Mouse (Mus musculus) intestine, embryonic 16.5 days (tissue): Measurements from ENCODE around the gene Rnh1. TPM values are rescaled to one million over a fixed set of nuclear protein-coding genes. Genes with fewer than 3 reads are reported as not detected.

Experiments used
- ATAC-seq: fragments of 200-750 bp; cut with Nextera tagmentation; 2 replicates; pipeline ENCODE4 v1.8.0; 2017; ENCODE audit warnings: moderate TSS enrichment, moderate library complexity
- H3K27ac ChIP-seq: fragments of 300-500 bp; sonication (generic); 2 replicates; pipeline ENCODE4 v1.5.1; 2014; ENCODE audit warnings: mild to moderate bottlenecking, low read length
- H3K27me3 ChIP-seq: fragments of 300-500 bp; sonication (generic); replicated peaks from 2 replicates; pipeline ENCODE4 v1.6.1; 2014; ENCODE audit warnings: low read length, control low read depth, mixed read lengths; ENCODE audit not compliant: control insufficient read depth, insufficient read depth
- H3K36me3 ChIP-seq: fragments of 300-500 bp; sonication (generic); 2 replicates; pipeline ENCODE4 v1.6.1; 2014; ENCODE audit warnings: low read length, control low read depth; ENCODE audit not compliant: control insufficient read depth, insufficient read depth
- H3K4me1 ChIP-seq: fragments of 300-500 bp; sonication (generic); 2 replicates; pipeline ENCODE4 v1.6.1; 2014; ENCODE audit warnings: low read length, control low read depth, mixed read lengths; ENCODE audit not compliant: control insufficient read depth, insufficient read depth
- H3K4me2 ChIP-seq: fragments of 300-500 bp; sonication (generic); 2 replicates; pipeline ENCODE4 v1.6.1; 2014; ENCODE audit warnings: low read depth, low read length, control low read depth
- H3K4me3 ChIP-seq: fragments of 300-500 bp; sonication (generic); 2 replicates; pipeline ENCODE4 v1.5.1; 2014; ENCODE audit warnings: mild to moderate bottlenecking, low read length
- H3K9ac ChIP-seq: fragments of 300-500 bp; sonication (generic); 2 replicates; pipeline ENCODE4 v1.6.1; 2014; ENCODE audit warnings: low read depth, low read length
- H3K9me3 ChIP-seq: fragments of 300-500 bp; sonication (generic); 2 replicates; pipeline ENCODE4 v1.6.1; 2016; ENCODE audit warnings: low read length, control low read depth; ENCODE audit not compliant: control insufficient read depth
- WGBS: fragments of 180-500 bp; shearing (Covaris S2); extraction: QIAGEN DNeasy Blood & Tissue Kit; methylation state at CpG from one replicate; pipeline ENCODE4 v1.1.7; 2014; 5-methylcytosine and 5-hydroxymethylcytosine counted together
- polyA plus RNA-seq: library from polyadenylated mRNA; unstranded; fragments of >200 nt; fragmentation: Nextera tagmentation; extraction: Ambion mirVana; gene quantifications from 2 replicates; pipeline ENCODE4 v1.2.1, GENCODE M21; 2015

The Rnh1 gene
- polyA plus RNA-seq, 1 experiment from 2014 or later: 160 TPM

GRCm38 (mm10) chr7:141148639-141149038 is 24.0 kb downstream of the Rnh1 start:
- Histone ChIP-seq H3K27ac (no peak overlapping the region), H3K9me3 (no peaks in the 10 kb centered on the region), H3K4me1 (no peaks in the 10 kb centered on the region), H3K4me3 (no peak overlapping the region), H3K4me2 (no peak overlapping the region), H3K27me3 (no peaks in the 10 kb centered on the region), H3K36me3 (0 out of 2 replicates have a peak, but pooled peaks cover 3% of the 10 kb centered on the region), H3K9ac (no peak overlapping the region)
- no peak for ATAC-seq
- WGBS: 57% methylated on average over 4 of the region's 4 CpGs

- no peaks in the 10 kb centered on the region for H3K4me1 ChIP-seq
- H3K4me3 ChIP-seq: no peak overlapping the region
- H3K9ac ChIP-seq: no peak overlapping the region
- WGBS: 76% methylated on average over 6 of the region's 6 CpGs
- H3K36me3 ChIP-seq: 0 out of 2 replicates have a peak, but pooled peaks cover 3% of the 10 kb centered on the region
- no peaks in the 10 kb centered on the region for H3K9me3 ChIP-seq
- no peak for ATAC-seq
- no peaks in the 10 kb centered on the region for H3K27me3 ChIP-seq
- H3K27ac ChIP-seq: no peak overlapping the region
- H3K4me2 ChIP-seq: no peak overlapping the region
Measured at GRCm38 (mm10) chr7:141147044-141147443, 25.6 kb downstream of the Rnh1 start.

DNA sequence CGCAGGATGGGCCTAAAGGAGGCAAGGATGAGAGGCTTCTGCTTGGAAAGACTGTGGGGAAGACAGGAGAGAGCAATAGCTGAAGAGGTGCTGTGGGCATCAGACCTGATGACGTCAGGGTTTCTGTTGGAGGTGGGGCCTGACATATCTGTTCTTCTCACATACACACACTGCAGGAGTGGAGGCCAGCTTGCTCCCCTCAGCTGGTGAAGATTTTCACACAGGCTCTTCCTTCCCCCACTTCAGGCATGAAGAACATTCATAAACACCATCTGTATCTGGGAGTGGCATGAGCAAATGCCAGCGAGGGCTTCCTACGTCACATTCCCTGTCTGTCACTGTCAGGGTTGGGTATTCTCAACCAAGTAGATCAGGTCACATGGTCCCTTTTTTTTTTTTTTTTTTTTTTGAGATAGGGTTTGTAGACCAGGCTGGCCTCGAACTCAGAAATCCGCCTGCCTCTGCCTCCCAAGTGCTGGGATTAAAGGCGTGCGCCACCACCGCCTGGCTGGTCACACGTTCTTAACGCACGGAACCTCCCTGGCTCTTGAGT is 26.5 kb downstream of the Rnh1 start:
- Histone ChIP-seq H3K9me3 (no peaks in the 10 kb centered on the region), H3K4me1 (no peaks in the 10 kb centered on the region), H3K9ac (no peak overlapping the region), H3K4me2 (no peak overlapping the region), H3K27me3 (no peaks in the 10 kb centered on the region), H3K36me3 (no peaks in the 10 kb centered on the region), H3K4me3 (no peak overlapping the region), H3K27ac (no peak overlapping the region)
- no peak for ATAC-seq
- WGBS: 91% methylated on average over 12 of the region's 12 CpGs

- H3K36me3 ChIP-seq: no peaks in the 10 kb centered on the region
- WGBS: 87% methylated on average over 1 of the region's 1 CpGs
Measured at GRCm38 (mm10) chr7:141145403-141145802, 27.3 kb downstream of the Rnh1 start.

GRCm38 (mm10) chr7:141144650-141145049 is 28.0 kb downstream of the Rnh1 start:
- H3K27me3 ChIP-seq: no peaks in the 10 kb centered on the region
- no peak overlapping the region for H3K9ac ChIP-seq
- ATAC-seq: no peak
- no peaks in the 10 kb centered on the region for H3K4me1 ChIP-seq
- no peak overlapping the region for H3K4me3 ChIP-seq
- no peak overlapping the region for H3K4me2 ChIP-seq
- H3K9me3 ChIP-seq: no peaks in the 10 kb centered on the region
- no peak overlapping the region for H3K27ac ChIP-seq
- no peaks in the 10 kb centered on the region for H3K36me3 ChIP-seq
- 81% methylated on average over 3 of the region's 3 CpGs for WGBS

More at GRCm38 (mm10) chr7:141145403-141145802, 27.3 kb downstream of the Rnh1 start:
- Histone ChIP-seq H3K4me3 (no peak overlapping the region), H3K9me3 (no peaks in the 10 kb centered on the region), H3K4me1 (no peaks in the 10 kb centered on the region), H3K4me2 (no peak overlapping the region), H3K27ac (no peak overlapping the region), H3K9ac (no peak overlapping the region), H3K27me3 (no peaks in the 10 kb centered on the region)
- ATAC-seq: no peak

DNA sequence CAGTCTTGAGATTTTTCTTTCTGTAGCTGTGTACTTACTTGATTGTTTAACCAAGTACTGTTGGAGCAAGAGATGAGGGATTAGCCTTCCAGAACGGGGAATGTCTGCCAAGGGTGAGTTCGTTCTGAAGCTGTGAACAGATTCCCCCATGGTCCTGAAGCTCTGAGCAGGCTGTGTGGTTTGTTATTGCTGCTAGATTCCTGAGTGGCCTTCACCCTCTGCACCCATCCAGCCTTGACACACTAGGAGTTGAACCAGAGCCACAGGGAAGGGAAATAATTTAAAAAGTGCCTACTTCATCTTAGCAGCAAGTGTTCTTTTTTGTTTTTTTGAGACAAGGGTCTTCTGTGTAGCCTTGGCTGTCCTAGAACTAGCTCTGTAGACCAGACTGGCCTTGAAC is 28.8 kb downstream of the Rnh1 start:
- Histone ChIP-seq H3K27ac (no peak overlapping the region), H3K27me3 (no peaks in the 10 kb centered on the region), H3K36me3 (no peaks in the 10 kb centered on the region), H3K9me3 (no peaks in the 10 kb centered on the region), H3K4me3 (no peak overlapping the region), H3K4me1 (no peaks in the 10 kb centered on the region), H3K4me2 (no peak overlapping the region), H3K9ac (no peak overlapping the region)
- WGBS: 81% methylated on average over 2 of the region's 2 CpGs
- ATAC-seq: no peak

DNA sequence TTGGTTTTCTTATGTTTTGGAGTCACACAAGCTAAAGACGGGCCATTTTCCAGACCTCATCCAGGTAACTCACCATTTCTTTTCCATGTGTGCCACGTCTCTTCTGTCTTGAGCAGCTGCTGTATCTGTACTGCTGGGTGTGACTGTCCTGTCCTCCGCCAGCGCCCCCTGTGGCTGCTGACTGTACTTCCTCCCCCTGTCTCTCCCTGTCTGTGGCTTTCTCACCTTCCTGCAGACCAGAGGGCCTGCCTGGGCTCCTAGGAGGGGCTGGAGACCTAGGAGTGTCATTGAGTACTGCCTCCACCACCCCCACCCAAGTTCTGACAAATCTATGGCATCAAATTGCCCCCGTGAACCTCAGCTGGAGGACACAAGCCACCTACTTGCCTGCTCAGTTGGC is 29.5 kb downstream of the Rnh1 start:
- H3K27ac ChIP-seq: no peak overlapping the region
- no peak overlapping the region for H3K4me2 ChIP-seq
- no peak overlapping the region for H3K4me3 ChIP-seq
- no peaks in the 10 kb centered on the region for H3K36me3 ChIP-seq
- no peaks in the 10 kb centered on the region for H3K27me3 ChIP-seq
- 49% methylated on average over 5 of the region's 5 CpGs for WGBS
- H3K9ac ChIP-seq: no peak overlapping the region
- H3K9me3 ChIP-seq: no peaks in the 10 kb centered on the region
- no peak for ATAC-seq
- H3K4me1 ChIP-seq: no peaks in the 10 kb centered on the region

- Histone ChIP-seq H3K9ac (no peak overlapping the region), H3K36me3 (no peaks in the 10 kb centered on the region), H3K4me2 (no peak overlapping the region), H3K4me3 (no peak overlapping the region), H3K27me3 (no peaks in the 10 kb centered on the region), H3K9me3 (no peaks in the 10 kb centered on the region), H3K27ac (no peak overlapping the region), H3K4me1 (no peaks in the 10 kb centered on the region)
- WGBS: 82% methylated on average over 4 of the region's 4 CpGs
- ATAC-seq: no peak
Measured at GRCm38 (mm10) chr7:141141326-141141725, 31.3 kb downstream of the Rnh1 start.

DNA sequence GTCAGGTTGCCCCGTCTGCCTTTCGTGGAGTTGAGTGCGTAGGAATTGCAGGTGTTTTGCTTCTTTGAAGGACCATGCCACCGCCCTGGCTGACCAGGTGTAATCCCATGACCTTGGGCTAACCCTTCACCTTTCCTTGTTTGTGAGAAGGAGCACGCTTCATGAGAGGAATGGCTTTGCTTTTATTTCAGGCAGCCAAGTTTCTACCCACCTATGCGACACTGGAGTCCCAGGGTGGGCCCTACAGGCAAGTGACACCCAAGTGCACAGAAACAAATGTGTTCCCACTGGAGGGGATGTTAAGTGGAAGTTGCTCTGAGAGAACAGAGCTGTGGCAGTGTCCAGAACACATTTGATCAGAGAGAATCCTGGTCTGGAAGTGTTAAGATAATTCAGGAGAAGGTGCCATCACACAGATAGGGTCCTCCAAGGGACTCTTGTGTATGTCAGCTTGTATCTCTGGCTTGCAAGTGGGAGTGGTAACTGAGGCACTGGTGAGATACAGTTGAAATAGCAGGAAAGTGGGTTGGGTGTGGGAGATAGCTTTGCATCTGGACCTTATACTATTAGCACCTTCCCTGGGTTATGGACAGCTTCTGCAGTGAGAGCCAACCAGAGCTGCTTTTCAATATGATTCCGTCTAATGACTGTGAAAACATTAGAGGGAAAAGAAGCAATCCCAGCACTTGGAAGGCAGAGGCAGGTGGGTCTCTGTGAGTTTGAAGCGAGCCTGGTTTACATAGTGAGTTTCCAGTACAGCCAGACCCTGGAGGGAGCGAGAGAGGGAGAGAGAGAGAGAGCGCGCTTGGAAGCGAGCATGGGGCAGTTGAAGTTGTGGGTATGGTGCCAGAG is 40.5 kb downstream of the Rnh1 start:
- peaks cover 15% of the 10 kb centered on the region for H3K4me1 ChIP-seq
- peak; percentile 45 for ATAC-seq
- peak overlapping the region; percentile 98 for H3K9ac ChIP-seq
- peak overlapping the region; percentile 90 for H3K4me2 ChIP-seq
- H3K27me3 ChIP-seq: no peaks in the 10 kb centered on the region
- 52% methylated on average over 12 of the region's 12 CpGs for WGBS
- H3K4me3 ChIP-seq: peak overlapping the region; percentile 98
- peak overlapping the region; percentile 3; the same call in 1 of the 2 replicates for H3K27ac ChIP-seq
- H3K36me3 ChIP-seq: peaks cover 4% of the 10 kb centered on the region; the same call in 1 of the 2 replicates
- no peaks in the 10 kb centered on the region for H3K9me3 ChIP-seq
